Mouse (Mus musculus): Measurements from ENCODE around the gene Zfp511. TPM values are rescaled to one million over a fixed set of nuclear protein-coding genes. Genes with fewer than 3 reads are reported as not detected.

Gene Zfp511
- polyA plus RNA-seq, 1 experiment from 2014 or later = 34.1 TPM

GRCm38 (mm10) chr7:140058528-140058927, 22.3 kb downstream of the Zfp511 start:
- Histone ChIP-seq H3K9me3 (replicated peaks; ENCODE audit: control insufficient read depth, low read length) (no peaks in the 10 kb centered on the region), H3K27ac (ENCODE audit: low read length) (no peak overlapping the region), H3K36me3 (ENCODE audit: control insufficient read depth, insufficient read depth, low read length) (no peaks in the 10 kb centered on the region), H3K4me2 (ENCODE audit: low read depth, low read length) (peak overlapping the region; percentile 81), H3K4me1 (ENCODE audit: control insufficient read depth, insufficient read depth, low read length) (peaks cover 12% of the 10 kb centered on the region; the same call in 1 of the 2 replicates), H3K4me3 (replicated peaks; ENCODE audit: low read length) (peak overlapping the region; percentile 41), H3K27me3 (ENCODE audit: control insufficient read depth, insufficient read depth, low read length) (peaks cover 58% of the 10 kb centered on the region), H3K9ac (ENCODE audit: low read length) (peak overlapping the region; percentile 60)
- 31% methylated on average over 7 of the region's 7 CpGs for WGBS
- ATAC-seq (ENCODE audit: insufficient read depth, low FRiP score) = no peak

GRCm38 (mm10) chr7:140059601-140060000, 23.4 kb downstream of the Zfp511 start:
- H3K4me2 ChIP-seq (ENCODE audit: low read depth, low read length) = no peak overlapping the region
- H3K36me3 ChIP-seq (ENCODE audit: control insufficient read depth, insufficient read depth, low read length) = no peaks in the 10 kb centered on the region
- no peak overlapping the region for H3K27ac ChIP-seq (ENCODE audit: low read length)
- no peak overlapping the region for H3K9ac ChIP-seq (ENCODE audit: low read length)
- no peak overlapping the region for H3K4me3 ChIP-seq (replicated peaks; ENCODE audit: low read length)
- peaks cover 61% of the 10 kb centered on the region for H3K27me3 ChIP-seq (ENCODE audit: control insufficient read depth, insufficient read depth, low read length)
- no peaks in the 10 kb centered on the region for H3K9me3 ChIP-seq (replicated peaks; ENCODE audit: control insufficient read depth, low read length)
- H3K4me1 ChIP-seq (ENCODE audit: control insufficient read depth, insufficient read depth, low read length) = peaks cover 12% of the 10 kb centered on the region; the same call in 1 of the 2 replicates
- ATAC-seq (ENCODE audit: insufficient read depth, low FRiP score) = no peak
- 40% methylated on average over 4 of the region's 4 CpGs for WGBS

GRCm38 (mm10) chr7:140060936-140061831, 25.0 kb downstream of the Zfp511 start:
- Histone ChIP-seq H3K4me2 (ENCODE audit: low read depth, low read length) (peak overlapping the region; percentile 67), H3K27ac (ENCODE audit: low read length) (peak overlapping the region; percentile 40; the same call in 1 of the 2 replicates), H3K9me3 (replicated peaks; ENCODE audit: control insufficient read depth, low read length) (no peaks in the 10 kb centered on the region), H3K27me3 (ENCODE audit: control insufficient read depth, insufficient read depth, low read length) (peaks cover 63% of the 10 kb centered on the region), H3K36me3 (ENCODE audit: control insufficient read depth, insufficient read depth, low read length) (no peaks in the 10 kb centered on the region), H3K4me3 (replicated peaks; ENCODE audit: low read length) (peak overlapping the region; percentile 41), H3K4me1 (ENCODE audit: control insufficient read depth, insufficient read depth, low read length) (peaks cover 12% of the 10 kb centered on the region; the same call in 1 of the 2 replicates), H3K9ac (ENCODE audit: low read length) (peak overlapping the region; percentile 57)
- peak; percentile 57; the same call in 1 of the 2 replicates for ATAC-seq (ENCODE audit: insufficient read depth, low FRiP score)
- 1% methylated on average over 47 of the region's 47 CpGs for WGBS

GRCm38 (mm10) chr7:140061832-140062130, 25.6 kb downstream of the Zfp511 start:
- peaks cover 12% of the 10 kb centered on the region; the same call in 1 of the 2 replicates for H3K4me1 ChIP-seq (ENCODE audit: control insufficient read depth, insufficient read depth, low read length)
- peak overlapping the region; percentile 57; the same call in 1 of the 2 replicates for H3K9ac ChIP-seq (ENCODE audit: low read length)
- H3K9me3 ChIP-seq (replicated peaks; ENCODE audit: control insufficient read depth, low read length) = no peaks in the 10 kb centered on the region
- ATAC-seq (ENCODE audit: insufficient read depth, low FRiP score) = no peak
- no peaks in the 10 kb centered on the region for H3K36me3 ChIP-seq (ENCODE audit: control insufficient read depth, insufficient read depth, low read length)
- peak overlapping the region; percentile 41 for H3K4me3 ChIP-seq (replicated peaks; ENCODE audit: low read length)
- peak overlapping the region; percentile 67 for H3K4me2 ChIP-seq (ENCODE audit: low read depth, low read length)
- peak overlapping the region; percentile 40; the same call in 1 of the 2 replicates for H3K27ac ChIP-seq (ENCODE audit: low read length)
- 3% methylated on average over 6 of the region's 6 CpGs for WGBS
- H3K27me3 ChIP-seq (ENCODE audit: control insufficient read depth, insufficient read depth, low read length) = peaks cover 61% of the 10 kb centered on the region

GRCm38 (mm10) chr7:140062307-140062706, 26.1 kb downstream of the Zfp511 start:
- Histone ChIP-seq H3K27ac (ENCODE audit: low read length) (no peak overlapping the region), H3K4me1 (ENCODE audit: control insufficient read depth, insufficient read depth, low read length) (peaks cover 12% of the 10 kb centered on the region; the same call in 1 of the 2 replicates)

GRCm38 (mm10) chr7:140063092-140063491, 26.9 kb downstream of the Zfp511 start:
- Histone ChIP-seq H3K9me3 (replicated peaks; ENCODE audit: control insufficient read depth, low read length) (no peaks in the 10 kb centered on the region), H3K27ac (ENCODE audit: low read length) (no peak overlapping the region), H3K9ac (ENCODE audit: low read length) (no peak overlapping the region), H3K4me3 (replicated peaks; ENCODE audit: low read length) (no peak overlapping the region), H3K4me1 (ENCODE audit: control insufficient read depth, insufficient read depth, low read length) (peaks cover 8% of the 10 kb centered on the region; the same call in 1 of the 2 replicates), H3K27me3 (ENCODE audit: control insufficient read depth, insufficient read depth, low read length) (peaks cover 53% of the 10 kb centered on the region), H3K36me3 (ENCODE audit: control insufficient read depth, insufficient read depth, low read length) (no peaks in the 10 kb centered on the region), H3K4me2 (ENCODE audit: low read depth, low read length) (no peak overlapping the region)
- 16% methylated on average over 7 of the region's 7 CpGs for WGBS
- no peak for ATAC-seq (ENCODE audit: insufficient read depth, low FRiP score)

More at GRCm38 (mm10) chr7:140062307-140062706, 26.1 kb downstream of the Zfp511 start:
- H3K9ac ChIP-seq (ENCODE audit: low read length) = no peak overlapping the region
- no peak overlapping the region for H3K4me3 ChIP-seq (replicated peaks; ENCODE audit: low read length)
- peaks cover 60% of the 10 kb centered on the region for H3K27me3 ChIP-seq (ENCODE audit: control insufficient read depth, insufficient read depth, low read length)
- ATAC-seq (ENCODE audit: insufficient read depth, low FRiP score) = no peak
- H3K4me2 ChIP-seq (ENCODE audit: low read depth, low read length) = no peak overlapping the region
- no peaks in the 10 kb centered on the region for H3K9me3 ChIP-seq (replicated peaks; ENCODE audit: control insufficient read depth, low read length)
- WGBS = 14% methylated on average over 11 of the region's 11 CpGs
- no peaks in the 10 kb centered on the region for H3K36me3 ChIP-seq (ENCODE audit: control insufficient read depth, insufficient read depth, low read length)

- H3K36me3 ChIP-seq (ENCODE audit: control insufficient read depth, insufficient read depth, low read length) = no peaks in the 10 kb centered on the region
- WGBS = 50% methylated on average over 6 of the region's 6 CpGs
- no peak overlapping the region for H3K4me3 ChIP-seq (replicated peaks; ENCODE audit: low read length)
- peaks cover 14% of the 10 kb centered on the region for H3K27me3 ChIP-seq (ENCODE audit: control insufficient read depth, insufficient read depth, low read length)
- H3K9me3 ChIP-seq (replicated peaks; ENCODE audit: control insufficient read depth, low read length) = no peaks in the 10 kb centered on the region
- H3K4me2 ChIP-seq (ENCODE audit: low read depth, low read length) = no peak overlapping the region
- no peak overlapping the region for H3K27ac ChIP-seq (ENCODE audit: low read length)
- no peak overlapping the region for H3K9ac ChIP-seq (ENCODE audit: low read length)
- H3K4me1 ChIP-seq (ENCODE audit: control insufficient read depth, insufficient read depth, low read length) = no peaks in the 10 kb centered on the region
- ATAC-seq (ENCODE audit: insufficient read depth, low FRiP score) = no peak
These were observed 31.2 kb downstream of the Zfp511 start for GRCm38 (mm10) chr7:140067397-140067796.

- H3K27ac ChIP-seq (ENCODE audit: low read length) = no peak overlapping the region
- H3K4me3 ChIP-seq (replicated peaks; ENCODE audit: low read length) = peak overlapping the region; percentile 34
- peaks cover 6% of the 10 kb centered on the region; the same call in 1 of the 2 replicates for H3K27me3 ChIP-seq (ENCODE audit: control insufficient read depth, insufficient read depth, low read length)
- no peaks in the 10 kb centered on the region for H3K4me1 ChIP-seq (ENCODE audit: control insufficient read depth, insufficient read depth, low read length)
- H3K9me3 ChIP-seq (replicated peaks; ENCODE audit: control insufficient read depth, low read length) = no peaks in the 10 kb centered on the region
- WGBS = 28% methylated on average over 39 of the region's 39 CpGs
- ATAC-seq (ENCODE audit: insufficient read depth, low FRiP score) = peak; percentile 44; the same call in 1 of the 2 replicates
- peak overlapping the region; percentile 55 for H3K4me2 ChIP-seq (ENCODE audit: low read depth, low read length)
- H3K9ac ChIP-seq (ENCODE audit: low read length) = peak overlapping the region; percentile 67
- no peaks in the 10 kb centered on the region for H3K36me3 ChIP-seq (ENCODE audit: control insufficient read depth, insufficient read depth, low read length)
These were observed 34.0 kb downstream of the Zfp511 start for GRCm38 (mm10) chr7:140070042-140070711.

- no peak overlapping the region for H3K4me2 ChIP-seq (ENCODE audit: low read depth, low read length)
- peaks cover 4% of the 10 kb centered on the region; the same call in 1 of the 2 replicates for H3K4me1 ChIP-seq (ENCODE audit: control insufficient read depth, insufficient read depth, low read length)
- H3K4me3 ChIP-seq (replicated peaks; ENCODE audit: low read length) = no peak overlapping the region
- no peak overlapping the region for H3K9ac ChIP-seq (ENCODE audit: low read length)
- no peak overlapping the region for H3K27ac ChIP-seq (ENCODE audit: low read length)
- no peak for ATAC-seq (ENCODE audit: insufficient read depth, low FRiP score)
- no peaks in the 10 kb centered on the region for H3K36me3 ChIP-seq (ENCODE audit: control insufficient read depth, insufficient read depth, low read length)
- 64% methylated on average over 6 of the region's 6 CpGs for WGBS
- H3K9me3 ChIP-seq (replicated peaks; ENCODE audit: control insufficient read depth, low read length) = no peaks in the 10 kb centered on the region
- H3K27me3 ChIP-seq (ENCODE audit: control insufficient read depth, insufficient read depth, low read length) = peaks cover 33% of the 10 kb centered on the region
These were observed 41.5 kb downstream of the Zfp511 start for GRCm38 (mm10) chr7:140077698-140078097.
